Mouse (Mus musculus) heart, adult 10 weeks (tissue): ENCODE data around the gene Rnf186. TPM values are rescaled to one million over a fixed set of nuclear protein-coding genes. Genes with fewer than 3 reads are reported as not detected.

Source experiments
- polyA plus RNA-seq: library from polyadenylated mRNA; stranded (reverse); fragments of 350-450 nt; fragmentation: Illumina TruSeq; extraction: RNeasy Lipid Tissue Mini Kit (QIAGEN cat#74804); gene quantifications from one replicate; pipeline ENCODE4 v1.2.3, GENCODE M21; 2014; ENCODE audit warnings: low read depth, low replicate concordance

Rnf186 gene
- polyA plus RNA-seq = not detected

GRCm38 (mm10) chr4:138966866-138967265, at the start of gene Rnf186:
Gene Rnf186, plus strand, starts transcription at chr4:138967112.

GRCm38 (mm10) chr4:138972827-138973718, 6.2 kb downstream of the Rnf186 start, which contains the start of gene Tmco4:
Gene Tmco4, plus strand, starts transcription at chr4:138972888.

Other genes starting within 250 kb of the Rnf186 start
- gene Pla2g2c, start 242.3 kb upstream of the Rnf186 start, polyA plus RNA-seq = 0.73 TPM
- 6.7 TPM for gene Ubxn10, start 229.9 kb upstream of the Rnf186 start, polyA plus RNA-seq
- not detected for gene Pla2g2f, start 209.5 kb upstream of the Rnf186 start, polyA plus RNA-seq
- gene Pla2g2d, start 191.4 kb upstream of the Rnf186 start, polyA plus RNA-seq = 1.5 TPM
- gene Pla2g5, start 103.6 kb upstream of the Rnf186 start, polyA plus RNA-seq = 38.6 TPM
- not detected for gene Gm13030, start 93.1 kb upstream of the Rnf186 start, polyA plus RNA-seq
- gene Pla2g2e, start 89.2 kb upstream of the Rnf186 start, polyA plus RNA-seq = not detected
- gene Otud3, start 53.2 kb upstream of the Rnf186 start, polyA plus RNA-seq = 10.7 TPM
- gene Tmco4, start 5.8 kb downstream of the Rnf186 start, polyA plus RNA-seq = 9.3 TPM
- not detected for gene Htr6, start 108.5 kb downstream of the Rnf186 start, polyA plus RNA-seq
- gene Nbl1, start 125.9 kb downstream of the Rnf186 start, polyA plus RNA-seq = 22.9 TPM
- gene Minos1, start 164.0 kb downstream of the Rnf186 start, polyA plus RNA-seq = 521 TPM
- gene Capzb, start 225.8 kb downstream of the Rnf186 start, polyA plus RNA-seq = 269 TPM